Mouse (Mus musculus) layer of hippocampus, postnatal 36 days (tissue): ENCODE measurements around the gene Zfp984. TPM values are rescaled to one million over a fixed set of nuclear protein-coding genes. Genes with fewer than 3 reads are reported as not detected.

ENCODE experiments used
- total RNA-seq, 2 experiments: library from RNA; stranded (reverse); gene quantifications; 2 replicates each; pipeline ENCODE4 v1.2.3; 2021

The Zfp984 gene
- total RNA-seq, 2 experiments from 2014 or later, result 1.9 to 2.7 TPM

Other genes with a start within 250 kb of the Zfp984 start
- gene Zfp979, start 167.3 kb downstream of the Zfp984 start, total RNA-seq, result under 1 TPM; 0.35 to 0.43 TPM
- gene Zfp534, start 107.2 kb downstream of the Zfp984 start, total RNA-seq, result not detected
- 10 to 100 TPM; 21.8 to 22.0 TPM for gene Zfp933, start 38.6 kb upstream of the Zfp984 start, total RNA-seq
- 10 to 100 TPM; 17.5 to 20.0 TPM for gene Miip, start 59.0 kb upstream of the Zfp984 start, total RNA-seq
- 10 to 100 TPM; 10.5 to 11.0 TPM for gene Fv1, start 59.2 kb upstream of the Zfp984 start, total RNA-seq
- gene Mfn2, start 94.9 kb upstream of the Zfp984 start, total RNA-seq, result 100 to 1,000 TPM; 174 to 194 TPM
- 10 to 100 TPM; 21.3 to 25.1 TPM for gene Plod1, start 127.0 kb upstream of the Zfp984 start, total RNA-seq
- 10 to 100 TPM; 27.4 to 30.0 TPM for gene 2510039O18Rik, start 131.1 kb upstream of the Zfp984 start, total RNA-seq
- gene Nppb, start 176.0 kb upstream of the Zfp984 start, total RNA-seq, result not detected
- not detected for gene Nppa, start 190.9 kb upstream of the Zfp984 start, total RNA-seq
- 10 to 100 TPM; 71.1 to 75.3 TPM for gene Clcn6, start 229.0 kb upstream of the Zfp984 start, total RNA-seq
- gene Mthfr, start 229.3 kb upstream of the Zfp984 start, total RNA-seq, result 10 to 100 TPM; 29.1 to 33.2 TPM